In genomic region chr13:81754878-81755277, GRCm38 (mm10) we compare ENCODE assay signal across 21 mouse cellular contexts. TPM values are rescaled to one million over a fixed set of nuclear protein-coding genes. Genes with fewer than 3 reads are reported as not detected.
DNase-seq lines count a peak whose midpoint lies in the region; ATAC-seq and TF ChIP-seq lines count a peak whose summit lies in the region.
"Had no signal": no experiment of that assay in that cellular context is flagged by ENCODE, and none has a peak within 500 bp of the region (broad histone marks: within the 10 kb centered on the region; RNA-seq: fewer than 3 reads in every experiment).

No protein-coding gene starts in this region.

- H3K4me3 ChIP-seq in kidney, postnatal 0 days (replicated peaks; ENCODE audit: low read depth, low read length): no peak overlapping the region
- H3K4me3 ChIP-seq in heart, embryonic 13.5 days: no peak overlapping the region
- H3K4me3 ChIP-seq: embryonic facial prominence, embryonic 13.5 days; gastrocnemius, adult 2 months; hindbrain, embryonic 15.5 days; left cerebral cortex, adult 2 months; limb, embryonic 12.5 days; megakaryocyte, embryonic 14.5 days; midbrain, embryonic 15.5 days had no signal

- no peak for ATAC-seq in kidney, postnatal 0 days (replicated peaks; ENCODE audit: low FRiP score, low read depth)
- ATAC-seq in heart, embryonic 13.5 days (ENCODE audit: extremely low read depth, insufficient number of reproducible peaks, low FRiP score, low TSS enrichment): no peak
- ATAC-seq: midbrain, embryonic 15.5 days had no signal

- no peaks in the 10 kb centered on the region for H3K9me3 ChIP-seq in kidney, postnatal 0 days (replicated peaks; ENCODE audit: low read length)
- no peaks in the 10 kb centered on the region for H3K9me3 ChIP-seq in heart, embryonic 13.5 days
- H3K9me3 ChIP-seq: embryonic facial prominence, embryonic 13.5 days; hindbrain, embryonic 15.5 days; limb, embryonic 12.5 days; midbrain, embryonic 15.5 days had no signal

- no peaks in the 10 kb centered on the region for H3K36me3 ChIP-seq in kidney, postnatal 0 days (ENCODE audit: insufficient read depth, low read length)
- H3K36me3 ChIP-seq in heart, embryonic 13.5 days: no peaks in the 10 kb centered on the region
- H3K36me3 ChIP-seq: embryonic facial prominence, embryonic 13.5 days; hindbrain, embryonic 15.5 days; limb, embryonic 12.5 days; midbrain, embryonic 15.5 days had no signal

- TF ChIP-seq CTCF in kidney, postnatal 0 days (IDR thresholded peaks at IDR 0.05; ENCODE audit: low read depth): no peak

- H3K4me1 ChIP-seq in kidney, postnatal 0 days (replicated peaks; ENCODE audit: insufficient read depth, low read length): no peaks in the 10 kb centered on the region
- H3K4me1 ChIP-seq in heart, embryonic 13.5 days: peaks cover 5% of the 10 kb centered on the region; the same call in 1 of the 2 replicates
- H3K4me1 ChIP-seq: embryonic facial prominence, embryonic 13.5 days; hindbrain, embryonic 15.5 days; limb, embryonic 12.5 days; midbrain, embryonic 15.5 days had no signal

- H3K27me3 ChIP-seq in kidney, postnatal 0 days (ENCODE audit: insufficient read depth, low read length): no peaks in the 10 kb centered on the region
- H3K27me3 ChIP-seq in heart, embryonic 13.5 days (replicated peaks): no peaks in the 10 kb centered on the region
- H3K27me3 ChIP-seq: embryonic facial prominence, embryonic 13.5 days; hindbrain, embryonic 15.5 days; limb, embryonic 12.5 days; megakaryocyte, embryonic 14.5 days; midbrain, embryonic 15.5 days had no signal

- no peak overlapping the region for H3K4me2 ChIP-seq in kidney, postnatal 0 days (ENCODE audit: low read length)
- no peak overlapping the region for H3K4me2 ChIP-seq in heart, embryonic 13.5 days
- H3K4me2 ChIP-seq: embryonic facial prominence, embryonic 13.5 days; hindbrain, embryonic 15.5 days; limb, embryonic 12.5 days; midbrain, embryonic 15.5 days had no signal

- DNase-seq in adrenal gland, postnatal 14 days: peak; percentile 25
- DNase-seq in adrenal gland, adult 18-20 months (ENCODE audit: low spot score in 2 of 2): no peak
- peak; percentile 15 for DNase-seq in kidney, postnatal 0 days (ENCODE audit: low spot score)
- DNase-seq in kidney, postnatal 4 days: no peak
- peak; percentile 60 for DNase-seq in 3T3-L1 (ENCODE audit: low read depth, low spot score)
- no peak for DNase-seq in testis, postnatal 10 days (ENCODE audit: low spot score)
- DNase-seq in c-Kit-positive CD71-positive TER-119-positive erythroid progenitor cells, embryonic 14.5 days (ENCODE audit: low spot score): no peak
- DNase-seq: cerebellum, adult 18-20 months; gastrocnemius, adult 2 months; kidney, adult 18-20 months; kidney, postnatal 14 days; retina, postnatal 1 day; right cerebral cortex, postnatal 4 days had no signal

- no peak overlapping the region for H3K27ac ChIP-seq in kidney, postnatal 0 days
- peak overlapping the region; percentile 54 for H3K27ac ChIP-seq in heart, embryonic 13.5 days (replicated peaks)
- H3K27ac ChIP-seq: embryonic facial prominence, embryonic 13.5 days; gastrocnemius, adult 2 months; hindbrain, embryonic 15.5 days; left cerebral cortex, adult 2 months; limb, embryonic 12.5 days; liver, embryonic 14.5 days; midbrain, embryonic 15.5 days had no signal

- no peak overlapping the region for H3K9ac ChIP-seq in kidney, postnatal 0 days (ENCODE audit: low read depth, low read length)
- H3K9ac ChIP-seq in heart, embryonic 13.5 days: no peak overlapping the region
- H3K9ac ChIP-seq: embryonic facial prominence, embryonic 13.5 days; hindbrain, embryonic 15.5 days; limb, embryonic 12.5 days; liver, embryonic 14.5 days; midbrain, embryonic 15.5 days had no signal

RNA-seq across cellular contexts. Expression of gene Cetn3, which starts 28.0 kb away (rescaled TPM):
- 119 and 128 TPM in 2 replicates for total RNA-seq in adrenal gland, postnatal 14 days (2021)
- 100 to 1,000 TPM in 1 of 2 experiments, 10 to 100 TPM in 1; 88.6 to 110 TPM for total RNA-seq in adrenal gland, adult 18-20 months (2021)
- 266 and 281 TPM in 2 replicates for polyA plus RNA-seq in kidney, postnatal 0 days (2015; fragmentation: Nextera tagmentation; extraction: Ambion mirVana)
- 162 and 175 TPM in 2 replicates for polyA plus RNA-seq in heart, embryonic 13.5 days (2015; fragmentation: Nextera tagmentation; extraction: Ambion mirVana)

RNA-seq across cellular contexts. Expression of gene Mblac2, which starts 43.7 kb away (rescaled TPM):
- total RNA-seq in adrenal gland, postnatal 14 days (2021): 6.8 and 8.1 TPM in 2 replicates
- 1 to 10 TPM; 8.2 to 8.3 TPM for total RNA-seq in adrenal gland, adult 18-20 months (2021)
- polyA plus RNA-seq in kidney, postnatal 0 days (2015; fragmentation: Nextera tagmentation; extraction: Ambion mirVana): 8.7 and 9.7 TPM in 2 replicates
- 4.7 and 7.3 TPM in 2 replicates for polyA plus RNA-seq in heart, embryonic 13.5 days (2015; fragmentation: Nextera tagmentation; extraction: Ambion mirVana)

RNA-seq across cellular contexts. Expression of gene Polr3g, which starts 44.1 kb away (rescaled TPM):
- 4.0 and 5.1 TPM in 2 replicates for total RNA-seq in adrenal gland, postnatal 14 days (2021)
- 1 to 10 TPM; 4.5 to 5.8 TPM for total RNA-seq in adrenal gland, adult 18-20 months (2021)
- 7.8 and 8.1 TPM in 2 replicates for polyA plus RNA-seq in kidney, postnatal 0 days (2015; fragmentation: Nextera tagmentation; extraction: Ambion mirVana)
- polyA plus RNA-seq in heart, embryonic 13.5 days (2015; fragmentation: Nextera tagmentation; extraction: Ambion mirVana): 15.2 and 17.6 TPM in 2 replicates

Comparison
In these comparisons a context has a peak if more than half of its experiments do, and no peak if none do; other contexts are left out.
1. DNase-seq: peak in adrenal gland, postnatal 14 days (single experiment), kidney, postnatal 0 days (single experiment) and 3T3-L1 (single experiment); none in adrenal gland, adult 18-20 months (0 of 2), kidney, postnatal 4 days (0 of 2), testis, postnatal 10 days (single experiment) and c-Kit-positive CD71-positive TER-119-positive erythroid progenitor cells, embryonic 14.5 days (single experiment).